Mouse (Mus musculus) telencephalon, adult 2 months (tissue): ENCODE measurements at regions not wholly inside any gene's neighbourhood (a gene's known extent, or its start where the extent isn't known, plus 50 kb on each side); places are given as distances from the start of the nearest gene placed in this dataset.

ENCODE experiments used
- DNase-seq: peaks from one replicate; pipeline ENCODE4 v3.0.0-alpha.2; 2011; ENCODE audit warnings: low read depth, low spot score

DNA sequence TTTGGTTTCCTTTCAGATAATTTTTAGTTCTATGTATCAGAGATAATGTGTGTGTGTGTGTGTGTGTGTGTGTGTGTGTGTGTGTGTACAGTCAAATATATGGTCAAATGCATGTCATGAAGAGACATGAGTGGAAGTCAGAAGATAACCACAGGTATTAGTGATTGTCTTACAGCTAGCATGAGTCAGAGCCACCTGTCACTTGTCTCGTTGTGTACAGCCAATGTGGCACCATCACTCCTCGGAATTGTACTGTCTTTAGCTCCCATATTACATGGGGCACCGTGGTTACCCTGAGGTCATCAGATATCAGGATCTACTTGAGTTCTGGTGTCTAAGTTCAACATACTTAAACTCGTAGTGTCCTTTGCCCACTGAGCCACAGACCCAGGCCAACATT, 816.0 kb upstream of the Ctnnd2 start:
- no peak for DNase-seq

GRCm38 (mm10) chr15:29399881-29400280, 772.5 kb upstream of the Ctnnd2 start:
- DNase-seq = no peak

DNA sequence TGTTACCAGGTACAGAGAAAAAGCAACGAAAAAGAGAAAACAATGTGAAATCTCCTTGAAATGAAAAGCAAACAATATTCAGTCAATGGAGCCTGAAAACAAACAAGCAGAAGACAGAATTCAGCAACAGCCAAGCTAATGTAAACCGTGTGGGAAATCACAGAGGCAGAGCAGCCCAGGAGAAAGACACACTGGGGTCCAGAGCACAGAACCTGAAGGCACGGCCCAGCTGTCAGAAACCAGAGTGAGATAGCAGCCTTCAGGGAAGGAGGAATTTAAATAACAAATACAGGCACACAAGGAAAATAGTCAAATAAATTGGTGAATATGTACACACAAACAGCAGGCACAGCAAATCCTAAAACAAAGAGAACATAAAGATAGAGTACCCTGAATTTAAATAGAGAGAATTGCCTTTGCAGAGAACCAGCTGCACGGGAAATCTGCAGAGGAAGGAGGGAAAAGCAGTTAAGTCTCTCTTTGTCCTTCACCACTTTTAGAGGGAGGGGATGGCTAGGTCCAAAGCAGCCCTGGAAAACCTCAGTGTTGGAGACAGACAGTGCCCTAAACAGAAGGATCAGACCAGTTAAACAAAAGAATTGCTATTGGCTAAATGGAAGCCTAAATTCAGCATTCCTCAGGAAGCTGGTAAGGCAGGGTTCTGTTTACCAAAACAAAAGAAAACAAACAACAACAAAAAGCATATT, 739.2 kb upstream of the Ctnnd2 start:
- DNase-seq = no peak

- no peak for DNase-seq
These were observed 734.6 kb upstream of the Ctnnd2 start for GRCm38 (mm10) chr15:29437699-29438326.

GRCm38 (mm10) chr15:29447876-29448275, 724.5 kb upstream of the Ctnnd2 start:
- DNase-seq = peak; percentile 41

DNA sequence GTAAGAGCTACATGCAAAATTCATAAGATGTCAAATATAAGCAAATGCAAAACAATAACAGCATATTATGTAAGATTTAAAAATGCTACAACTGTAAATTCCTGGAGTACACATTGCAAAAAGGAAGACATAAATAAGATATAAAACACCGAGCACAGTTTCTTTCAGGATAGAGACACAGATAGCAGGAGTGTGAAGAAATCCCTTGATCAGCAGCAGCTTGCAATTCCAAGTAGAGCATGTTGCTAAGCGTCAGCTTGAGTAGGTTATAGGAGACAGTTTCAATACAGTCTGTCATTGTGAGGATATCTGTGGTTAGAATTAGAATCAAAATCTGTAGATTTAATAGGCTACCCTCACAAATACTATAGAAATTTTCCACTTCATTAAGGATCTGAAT, 687.3 kb upstream of the Ctnnd2 start:
- DNase-seq = peak; percentile 6

- DNase-seq = no peak
These were observed 642.4 kb upstream of the Ctnnd2 start for GRCm38 (mm10) chr15:29529974-29530373.

- no peak for DNase-seq
These were observed 604.0 kb upstream of the Ctnnd2 start for GRCm38 (mm10) chr15:29568411-29568810.
